Mouse (Mus musculus) right cerebral cortex, postnatal 10 days (tissue): Measurements from ENCODE around the gene Acat1.
A peak's percentile ranks its signal among the peaks of the same experiment; 100 is the strongest.

Experiments used
- DNase-seq, 2 experiments: peaks; one replicate each; pipeline ENCODE4 v3.0.0; 2021; ENCODE audit warnings: low spot score in 2 of 2

The Acat1 gene

GRCm38 (mm10) chr9:53609968-53610781, at the start of gene Acat1:
Acat1 (minus strand) TSS chr9:53610382.
- peak; percentile 95 to 96 for DNase-seq

GRCm38 (mm10) chr9:53634796-53635195, 24.6 kb upstream of the Acat1 start:
- no peak for DNase-seq

GRCm38 (mm10) chr9:53615246-53615645, 5.1 kb upstream of the Acat1 start:
- no peak for DNase-seq

GRCm38 (mm10) chr9:53614286-53614685, 4.1 kb upstream of the Acat1 start:
- no peak for DNase-seq

- DNase-seq: no peak
Measured at GRCm38 (mm10) chr9:53609306-53609967, 745 bp downstream of the Acat1 start.

GRCm38 (mm10) chr9:53607816-53608215, 2.4 kb downstream of the Acat1 start:
- no peak for DNase-seq

GRCm38 (mm10) chr9:53607192-53607591, 3.0 kb downstream of the Acat1 start:
- DNase-seq: no peak

- DNase-seq: peak in 1 of 2 experiments; percentile 26
Measured at GRCm38 (mm10) chr9:53604954-53605353, 5.2 kb downstream of the Acat1 start.

- no peak for DNase-seq
Measured at GRCm38 (mm10) chr9:53603849-53604248, 6.3 kb downstream of the Acat1 start.

GRCm38 (mm10) chr9:53603384-53603783, 6.8 kb downstream of the Acat1 start:
- peak in 1 of 2 experiments; percentile 32 for DNase-seq

GRCm38 (mm10) chr9:53601541-53601940, 8.6 kb downstream of the Acat1 start:
- DNase-seq: no peak

- no peak for DNase-seq
Measured at GRCm38 (mm10) chr9:53598631-53599030, 11.6 kb downstream of the Acat1 start.

GRCm38 (mm10) chr9:53596971-53597600, 13.1 kb downstream of the Acat1 start:
- DNase-seq: no peak

GRCm38 (mm10) chr9:53594764-53595163, 15.4 kb downstream of the Acat1 start:
- DNase-seq: peak; percentile 60 to 72

GRCm38 (mm10) chr9:53581870-53582269, 28.3 kb downstream of the Acat1 start:
- peak in 1 of 2 experiments; percentile 11 for DNase-seq

GRCm38 (mm10) chr9:53575721-53576120, 34.5 kb downstream of the Acat1 start:
- no peak for DNase-seq

- DNase-seq: no peak
Measured at GRCm38 (mm10) chr9:53572516-53573307, 37.5 kb downstream of the Acat1 start.

- peak in 1 of 2 experiments; percentile 30 for DNase-seq
Measured at GRCm38 (mm10) chr9:53570662-53571061, 39.5 kb downstream of the Acat1 start.

GRCm38 (mm10) chr9:53537336-53537965, 72.7 kb downstream of the Acat1 start:
- DNase-seq: no peak

- peak; percentile 99 to 100 for DNase-seq
Measured at GRCm38 (mm10) chr9:53536558-53537320, 73.4 kb downstream of the Acat1 start, which contains the start of the genes Atm and Npat. Atm (minus strand) TSS chr9:53536740. Npat (plus strand) TSS chr9:53537047.
